Mouse (Mus musculus) granulocyte monocyte progenitor cell, adult 5-6 weeks (primary cell): ENCODE data around the gene Cdk4. TPM values are rescaled to one million over a fixed set of nuclear protein-coding genes. Genes with fewer than 3 reads are reported as not detected.
"Not testable (repeated sequence)": the region's sequence is repeated elsewhere in the genome, so short reads cannot be mapped to it uniquely, and the experiment has no call there.

Source experiments
- ATAC-seq: replicated peaks from 2 replicates; pipeline ENCODE4 v1.8.0; 2016; ENCODE audit warnings: mild to moderate bottlenecking, moderate TSS enrichment, inconsistent platforms; ENCODE audit not compliant: poor library complexity, severe bottlenecking
- total RNA-seq, 2 experiments: library from RNA; stranded (forward) in 1 of 2; stranded (reverse) in 1 of 2; fragments of 200-712, 200-1000 nt in 1 of 2; fragments of >200 nt in 1 of 2; fragmentation: Nextera tagmentation in 1 of 2; gene quantifications; 2 replicates each; pipeline ENCODE4 v1.2.3; 2014 to 2017

Gene Cdk4
- total RNA-seq, 2 experiments from 2014 or later = 568 to 802 TPM

DNA sequence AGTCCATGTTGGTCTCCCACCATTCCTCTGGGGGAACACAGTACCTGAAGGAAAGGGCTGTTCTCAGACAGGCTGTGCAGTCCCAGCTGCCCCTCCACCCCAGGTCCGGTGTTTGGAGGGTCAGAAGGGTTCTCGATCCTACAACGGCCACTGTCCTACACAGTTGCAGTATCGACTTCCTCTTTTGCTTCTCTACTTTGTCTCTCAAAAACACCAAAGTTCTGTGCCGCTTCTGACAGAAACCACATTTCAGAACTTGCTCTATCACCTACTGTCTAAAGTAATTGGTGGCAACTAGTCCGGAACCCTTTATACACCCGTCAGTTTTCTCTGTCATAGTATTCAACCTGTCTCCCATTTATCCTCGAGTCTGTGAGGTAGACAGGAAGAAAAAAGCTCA lies 7.9 kb upstream of the Cdk4 start:
- peak; percentile 33 for ATAC-seq

DNA sequence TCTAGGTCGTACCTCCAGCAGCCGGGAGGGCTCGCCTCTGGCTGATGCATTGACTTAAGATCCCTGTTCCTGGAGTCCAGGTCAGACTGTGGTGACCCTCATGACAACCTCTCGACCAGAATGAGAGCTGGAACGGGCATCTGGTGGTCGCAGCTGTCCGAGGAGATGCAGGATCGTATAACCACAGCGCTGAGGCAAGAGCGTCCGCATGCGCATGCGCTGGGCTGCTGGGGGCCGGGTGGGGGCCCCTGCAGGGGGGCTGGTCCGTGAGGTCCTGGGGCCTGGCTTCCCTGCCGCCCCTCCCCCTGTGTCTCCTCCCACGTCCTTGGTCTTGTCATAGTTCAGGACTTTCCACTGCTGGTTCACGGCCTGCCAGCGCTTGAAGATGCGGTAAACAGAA lies 6.8 kb upstream of the Cdk4 start:
- ATAC-seq = no peak

DNA sequence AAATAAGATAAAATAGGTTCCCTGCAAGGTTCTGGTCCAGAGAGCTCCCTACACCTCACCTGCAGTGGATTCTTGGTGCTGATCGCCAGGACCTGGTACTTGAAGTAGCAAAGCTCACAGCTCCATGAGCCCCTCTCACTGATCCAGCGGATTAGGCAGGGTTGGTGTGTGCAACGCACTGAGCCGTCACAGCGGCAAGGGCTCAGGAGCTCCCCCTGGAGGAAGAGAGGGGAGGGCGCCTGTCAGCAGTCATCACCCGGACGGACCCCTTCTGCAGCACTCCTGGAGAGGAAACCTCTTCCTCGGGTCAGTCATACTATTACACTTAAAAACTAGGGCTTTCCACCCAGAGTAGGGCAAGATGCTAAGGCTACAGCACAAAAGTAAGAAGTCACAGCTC lies 5.2 kb upstream of the Cdk4 start:
- peak; percentile 72 for ATAC-seq

DNA sequence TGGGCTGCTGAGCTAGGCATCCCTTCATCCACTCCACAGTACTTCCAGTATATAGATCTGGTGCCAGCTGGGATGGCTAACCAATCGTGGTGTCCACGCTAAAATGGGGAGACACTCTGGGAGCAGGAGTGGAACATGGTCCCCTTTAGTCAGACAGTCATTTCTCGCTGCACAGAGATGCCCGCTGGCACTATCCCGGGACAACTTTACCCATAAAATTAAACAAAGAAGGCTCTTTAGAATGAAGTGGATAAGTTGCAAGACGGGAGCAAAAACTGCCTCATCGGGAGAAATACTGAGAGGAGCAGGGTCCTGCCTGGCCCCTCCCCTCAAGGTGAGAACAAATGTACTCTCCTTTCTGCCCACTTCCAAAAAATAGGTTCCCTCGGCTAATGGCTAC lies 4.6 kb upstream of the Cdk4 start:
- no peak for ATAC-seq

DNA sequence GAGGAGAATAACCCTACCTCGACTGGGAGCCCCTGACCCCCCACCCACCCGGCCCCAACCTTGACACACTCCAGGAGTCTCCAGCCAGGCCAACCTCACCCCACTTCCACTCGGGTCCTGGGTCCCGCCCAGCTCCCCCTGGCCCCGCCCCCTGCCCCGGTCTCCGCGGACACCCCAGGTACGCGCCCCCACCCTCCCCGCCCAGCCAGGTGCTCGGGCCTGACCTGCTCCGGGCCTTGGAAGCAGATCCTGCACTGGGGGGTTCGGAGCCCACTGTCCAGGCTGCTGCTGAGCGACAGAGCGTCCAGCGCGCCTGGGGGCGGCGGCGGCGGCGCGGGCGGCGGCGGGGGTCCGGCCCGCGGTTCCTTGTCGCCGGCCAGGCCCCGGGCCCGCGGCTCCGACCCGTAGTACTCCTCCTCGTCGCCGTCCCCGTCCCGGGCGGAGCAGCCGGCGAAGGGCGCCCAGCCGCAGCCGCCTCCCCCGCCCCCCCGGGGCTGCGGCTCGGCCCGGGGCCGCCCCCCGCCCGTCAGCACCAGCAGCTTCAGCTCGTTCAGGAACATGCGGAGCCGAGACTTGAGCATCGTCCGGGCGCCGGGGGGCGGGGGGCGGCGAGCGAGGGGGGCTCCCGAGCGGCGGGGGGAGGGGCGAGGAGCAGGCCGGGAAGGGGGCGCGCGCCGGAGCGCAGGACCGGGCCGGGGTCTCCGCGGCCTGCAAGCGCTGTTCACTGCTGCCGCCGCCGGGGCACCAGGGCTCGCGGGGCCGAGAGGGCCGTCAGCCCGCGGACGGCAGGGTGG lies 4.0 kb upstream of the Cdk4 start:
- ATAC-seq = no peak

DNA sequence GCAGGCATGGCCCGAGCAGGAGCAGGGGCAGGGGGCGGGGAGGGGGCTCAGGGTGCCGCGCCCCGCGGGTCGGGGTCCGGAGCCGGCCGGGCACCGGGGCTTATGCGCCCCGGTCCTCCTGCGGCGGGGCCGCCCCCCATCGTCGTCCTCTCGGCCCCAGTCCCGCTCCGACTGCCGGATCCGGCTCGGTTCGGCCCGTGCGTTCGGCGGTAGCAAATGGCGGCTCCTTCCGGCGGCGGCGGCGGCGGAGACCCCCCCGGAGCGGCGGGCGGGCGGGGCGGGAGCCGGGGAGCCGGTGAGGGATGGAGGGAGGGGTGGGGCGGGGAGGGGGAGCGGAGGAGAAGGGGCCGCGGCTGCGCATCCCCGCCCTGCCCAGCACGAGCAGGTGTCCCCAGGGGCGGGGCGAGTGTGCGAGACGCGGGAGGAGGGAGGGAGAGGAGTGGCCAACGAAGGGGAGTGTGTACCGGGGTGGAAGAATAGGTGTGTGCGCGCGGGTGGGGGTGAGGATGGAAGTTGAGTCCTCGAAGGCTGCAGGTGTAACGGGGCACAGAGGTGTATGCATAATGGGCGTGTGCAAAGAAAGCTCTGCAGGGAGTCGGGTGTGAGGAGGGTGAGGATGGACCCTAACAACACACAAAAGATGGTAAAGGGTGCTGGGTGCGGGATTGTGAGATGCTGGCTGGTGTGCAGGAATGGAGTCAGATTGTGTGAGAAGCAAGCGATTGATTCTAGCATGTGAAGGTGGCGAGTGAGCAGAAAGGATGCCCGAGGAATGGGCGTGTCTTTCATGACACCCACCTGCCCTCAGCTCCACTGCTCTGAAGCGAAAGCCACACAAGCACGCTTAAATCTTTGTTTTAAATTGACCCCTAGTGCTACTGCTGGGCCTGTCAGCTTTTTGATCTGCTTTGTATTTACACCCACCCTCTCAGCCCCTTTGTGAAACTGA lies 3.1 kb upstream of the Cdk4 start, which contains the start of gene March9:
March9 (minus strand) TSS at position 217 of the 949 bp plus-strand sequence.
- ATAC-seq = no peak

DNA sequence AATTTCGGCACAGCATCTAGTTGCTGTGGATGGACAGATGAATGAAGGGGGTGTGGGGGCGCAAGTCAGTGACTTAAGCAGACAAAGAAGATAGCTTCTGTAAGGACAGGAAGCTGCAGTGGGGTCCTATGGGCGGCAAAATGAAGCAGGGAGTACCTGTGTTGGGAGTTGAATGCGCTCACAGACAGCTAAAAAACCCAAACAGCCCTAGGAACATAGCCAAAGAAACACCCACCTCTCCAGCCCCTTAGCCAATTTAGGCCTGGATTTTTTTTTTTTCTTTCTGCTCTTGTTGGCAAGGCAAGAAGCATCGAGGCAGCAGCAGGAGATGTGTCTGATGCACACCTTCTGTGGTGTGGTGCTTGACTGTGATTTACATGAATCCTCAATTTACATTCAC lies 2.2 kb upstream of the Cdk4 start:
- no peak for ATAC-seq

DNA sequence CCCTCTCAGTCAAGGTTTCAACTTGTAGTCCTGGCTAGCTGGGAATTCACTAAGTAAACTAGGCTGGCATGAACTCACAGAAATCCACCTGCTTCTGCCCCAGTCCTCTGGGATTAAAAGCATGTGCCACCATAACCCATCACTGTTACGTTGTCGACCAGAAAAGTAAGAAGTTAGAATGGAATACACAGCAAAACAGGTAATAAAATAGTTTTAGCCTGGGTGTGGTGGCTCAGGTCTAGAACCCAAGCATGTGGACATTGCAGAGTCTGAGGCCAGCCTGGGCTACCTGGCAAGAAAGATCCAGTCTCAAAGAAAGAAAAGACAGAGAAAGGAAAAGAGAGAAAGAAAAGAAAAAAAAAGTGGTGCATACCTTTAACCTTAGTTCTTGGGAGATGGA lies 1.8 kb upstream of the Cdk4 start:
- ATAC-seq = no peak

DNA sequence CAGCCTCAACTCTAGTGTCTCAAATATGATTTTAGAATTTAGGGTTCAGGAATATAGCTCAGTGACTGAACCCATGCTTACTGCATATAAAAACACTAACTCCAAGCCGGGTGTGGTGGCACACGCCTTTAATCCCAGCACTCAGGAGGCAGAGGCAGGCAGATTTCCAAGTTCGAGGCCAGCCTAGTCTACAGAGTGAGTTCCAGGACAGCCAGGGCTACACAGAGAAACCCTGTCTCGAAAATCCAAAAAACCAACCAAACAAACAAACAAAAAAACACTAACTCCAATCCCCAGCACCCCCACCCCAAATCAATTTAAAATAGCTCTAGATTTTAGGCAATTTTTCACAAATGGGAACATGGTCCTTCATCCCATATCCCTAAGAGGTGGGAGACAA lies 1.2 kb upstream of the Cdk4 start:
- not testable (repeated sequence) for ATAC-seq

DNA sequence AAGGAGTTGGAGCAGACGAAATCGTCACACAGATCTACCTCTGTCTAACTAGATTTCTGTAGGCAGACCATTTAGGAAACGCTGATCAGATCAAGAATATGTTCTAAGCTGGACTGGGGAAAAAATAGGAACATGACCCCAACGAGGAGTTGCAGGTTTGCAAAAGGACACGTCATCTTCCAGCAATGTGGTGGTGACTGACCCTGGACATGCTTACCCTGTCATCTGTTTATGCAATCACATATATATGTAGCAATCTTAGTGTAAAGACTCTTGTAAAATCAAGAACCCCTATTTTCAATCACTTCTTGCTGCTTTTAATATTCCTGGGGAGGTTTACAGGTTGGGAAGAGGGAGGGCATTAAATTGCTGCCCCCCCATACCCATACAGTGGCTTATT lies 831 bp upstream of the Cdk4 start:
- ATAC-seq = peak; percentile 57

DNA sequence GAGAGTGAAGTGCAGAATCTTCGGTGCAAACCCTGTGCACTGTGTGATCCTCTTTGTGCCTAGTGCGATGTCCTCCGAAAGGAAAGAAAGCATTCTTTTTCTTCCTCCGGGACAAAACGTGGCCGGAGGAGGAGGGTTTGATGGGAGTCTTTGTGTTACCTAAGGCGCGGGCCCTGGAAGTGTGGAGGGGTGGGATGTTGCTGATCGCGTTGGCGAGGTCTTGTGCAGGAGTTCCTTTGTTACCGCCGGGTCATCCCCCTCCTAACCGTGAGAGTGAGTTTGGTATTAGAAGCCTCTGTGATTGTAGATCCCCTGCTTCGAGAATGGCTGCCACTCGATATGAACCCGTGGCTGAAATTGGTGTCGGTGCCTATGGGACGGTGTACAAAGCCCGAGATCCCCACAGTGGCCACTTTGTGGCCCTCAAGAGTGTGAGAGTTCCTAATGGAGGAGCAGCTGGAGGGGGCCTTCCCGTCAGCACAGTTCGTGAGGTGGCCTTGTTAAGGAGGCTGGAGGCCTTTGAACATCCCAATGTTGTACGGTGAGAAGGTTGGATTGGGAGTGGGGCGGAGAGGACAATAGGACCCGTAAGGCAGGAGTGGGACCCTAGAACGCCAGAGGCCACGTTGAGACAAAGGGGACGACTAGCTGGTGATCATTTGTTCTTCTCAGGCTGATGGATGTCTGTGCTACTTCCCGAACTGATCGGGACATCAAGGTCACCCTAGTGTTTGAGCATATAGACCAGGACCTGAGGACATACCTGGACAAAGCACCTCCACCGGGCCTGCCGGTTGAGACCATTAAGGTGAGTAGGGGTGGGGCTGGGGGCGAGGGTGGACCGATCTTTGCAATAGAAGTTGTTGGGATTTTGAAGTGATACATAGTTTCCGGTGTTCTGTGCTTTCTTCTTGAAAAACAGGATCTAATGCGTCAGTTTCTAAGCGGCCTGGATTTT lies 858 bp downstream of the Cdk4 start:
- ATAC-seq = no peak

DNA sequence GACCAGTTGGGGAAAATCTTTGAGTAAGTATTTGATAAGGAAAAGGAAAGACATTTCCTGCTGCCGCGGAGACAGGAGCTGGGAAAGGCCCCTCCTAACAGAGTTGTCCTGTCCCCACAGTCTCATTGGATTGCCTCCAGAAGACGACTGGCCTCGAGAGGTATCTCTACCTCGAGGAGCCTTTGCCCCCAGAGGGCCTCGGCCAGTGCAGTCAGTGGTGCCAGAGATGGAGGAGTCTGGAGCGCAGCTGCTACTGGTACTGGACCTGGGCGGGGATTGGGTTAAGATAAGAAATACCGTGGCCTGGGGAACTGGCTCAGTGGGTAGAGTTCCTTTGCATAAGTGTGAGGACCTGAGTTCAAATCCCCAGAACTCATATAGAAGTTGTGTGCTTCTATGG lies 2.6 kb downstream of the Cdk4 start:
- no peak for ATAC-seq

DNA sequence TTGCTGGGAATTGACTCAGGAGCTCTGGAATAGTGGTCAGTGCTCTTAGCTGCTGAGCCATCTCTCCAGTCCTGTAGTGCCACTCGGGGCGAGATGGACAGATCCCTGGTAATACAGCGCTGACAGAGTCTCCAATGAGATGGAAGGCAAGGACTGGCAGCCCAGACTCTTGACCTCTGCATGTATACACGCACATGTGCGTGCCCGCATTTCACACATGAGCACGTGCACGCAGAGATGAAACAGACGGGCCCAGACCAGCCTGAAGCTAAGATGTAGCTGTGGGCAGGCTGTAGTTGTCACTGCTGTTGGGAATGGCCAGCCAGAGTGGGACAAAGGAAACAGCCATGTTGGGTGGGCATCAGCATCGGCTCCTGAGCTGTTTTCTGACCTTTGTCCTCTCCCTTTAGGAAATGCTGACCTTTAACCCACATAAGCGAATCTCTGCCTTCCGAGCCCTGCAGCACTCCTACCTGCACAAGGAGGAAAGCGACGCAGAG lies 3.2 kb downstream of the Cdk4 start:
- no peak for ATAC-seq

DNA sequence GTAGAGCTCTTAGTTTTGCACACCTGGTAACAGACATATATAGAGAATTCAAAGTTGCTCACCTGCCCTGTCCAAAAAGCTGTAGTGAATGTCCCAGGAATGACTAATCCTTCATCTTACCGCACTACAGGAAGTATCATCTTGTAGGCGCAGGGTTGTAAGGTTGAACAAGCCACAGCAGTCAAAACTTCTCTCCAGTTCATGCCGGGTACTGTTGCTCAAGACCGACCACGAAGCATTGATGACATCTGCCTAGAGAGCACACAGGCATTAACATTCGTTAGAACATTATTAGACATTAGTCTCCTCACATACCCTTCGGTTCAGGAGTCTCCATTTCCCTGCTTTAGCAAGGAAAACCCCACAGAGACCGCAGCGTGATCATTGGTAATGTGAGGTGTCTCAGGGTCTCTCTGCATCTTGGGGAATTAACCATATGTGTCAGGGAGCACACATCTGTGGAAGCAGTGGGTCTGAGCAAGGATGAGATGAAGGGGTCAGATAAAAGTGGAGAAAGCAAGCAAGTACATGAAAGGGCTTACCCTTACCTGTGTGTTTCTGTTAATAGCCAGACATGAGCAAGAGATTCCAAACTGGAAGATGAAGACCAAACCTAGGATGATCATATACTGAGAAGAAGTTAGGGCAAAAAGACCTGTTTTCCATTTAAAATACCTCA lies 5.2 kb downstream of the Cdk4 start:
- peak; percentile 41 for ATAC-seq

DNA sequence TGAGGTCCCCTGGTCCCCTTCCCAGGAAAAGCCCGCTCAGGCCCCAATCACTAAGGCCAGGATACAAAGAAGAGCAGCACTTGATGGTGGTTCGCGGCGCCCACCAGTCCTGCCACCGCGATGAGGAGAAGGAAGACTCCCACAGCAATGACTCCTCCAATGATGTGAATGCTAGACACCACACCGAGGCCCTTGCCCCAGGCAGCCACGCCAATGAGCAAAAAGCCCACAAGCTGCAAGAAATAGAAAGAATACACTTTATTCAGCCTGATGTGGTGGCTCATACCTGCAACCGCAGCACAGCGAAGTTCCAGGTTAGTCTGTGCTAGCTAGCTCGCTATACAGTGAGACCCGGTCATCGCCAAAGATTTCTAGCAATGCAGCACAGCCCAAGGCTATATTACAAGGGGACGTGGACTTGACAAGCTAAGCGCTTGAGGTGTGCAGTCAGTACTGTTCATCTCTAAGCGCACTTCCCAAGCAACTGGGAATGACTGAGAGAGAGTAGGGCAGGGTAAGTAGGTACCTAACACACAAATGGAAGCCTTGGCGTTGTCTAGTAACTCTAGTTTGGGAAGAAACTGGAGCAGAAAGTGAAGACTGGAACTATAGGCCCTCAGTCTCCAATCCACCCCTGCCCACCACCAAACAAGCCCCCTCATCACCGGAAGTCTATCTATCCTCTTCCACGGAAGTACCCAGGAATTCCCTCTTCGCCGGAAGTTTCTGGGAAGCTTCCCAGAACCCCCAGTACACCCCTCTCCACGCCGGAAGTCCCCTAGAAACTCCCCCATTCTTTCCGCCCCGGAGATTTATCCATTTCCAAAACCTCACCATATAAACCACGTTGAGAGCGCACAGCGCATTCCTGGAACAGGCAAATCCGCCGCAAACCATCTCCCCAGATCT lies 6.2 kb downstream of the Cdk4 start:
- no peak for ATAC-seq

DNA sequence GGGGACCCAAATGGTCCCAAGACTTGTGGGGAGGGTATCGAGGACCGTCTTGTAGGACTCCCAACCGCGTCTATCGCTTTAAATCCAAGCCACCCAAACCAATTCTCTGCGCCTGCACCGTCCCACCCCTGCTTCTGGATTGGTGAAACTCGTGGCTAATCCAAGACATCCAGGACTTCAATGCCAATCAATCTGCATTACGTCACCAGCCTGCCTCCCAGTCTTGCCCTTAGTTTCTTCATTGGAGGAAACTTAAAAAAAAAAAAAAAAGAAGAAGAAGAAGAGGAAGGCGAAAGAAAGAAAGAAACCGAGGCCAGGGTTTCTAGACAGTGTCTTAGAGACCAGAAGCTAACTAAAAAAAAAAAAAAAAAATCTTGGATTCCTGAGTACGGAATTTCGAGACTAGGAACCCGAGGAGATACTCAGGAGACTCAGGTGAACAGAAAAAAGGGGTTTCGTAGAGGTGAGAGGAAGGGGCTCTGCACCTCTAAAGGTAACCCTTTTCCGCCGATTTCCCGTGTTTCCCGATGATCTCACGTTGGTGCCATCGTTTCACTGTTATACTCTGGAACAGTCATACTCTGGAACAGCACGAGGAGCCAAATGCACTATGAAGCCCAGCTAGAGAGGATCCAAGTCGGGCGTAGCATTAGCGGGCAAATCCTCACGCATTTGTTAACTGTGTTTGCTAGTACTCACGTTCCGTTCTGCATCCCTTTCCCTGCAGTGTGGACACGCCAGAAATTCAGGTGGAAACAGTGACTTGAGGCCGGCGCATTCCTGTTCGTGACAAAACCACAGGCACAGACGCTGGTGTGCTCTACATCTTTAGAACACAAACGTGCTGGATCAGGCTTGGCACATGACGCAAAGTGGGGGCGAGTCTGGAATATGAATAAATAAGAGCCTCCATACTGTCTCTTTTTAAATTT lies 7.1 kb downstream of the Cdk4 start, which contains the start of gene Tspan31:
Tspan31 (minus strand) TSS at position 75 of the 932 bp plus-strand sequence.
- ATAC-seq = peak; percentile 73

DNA sequence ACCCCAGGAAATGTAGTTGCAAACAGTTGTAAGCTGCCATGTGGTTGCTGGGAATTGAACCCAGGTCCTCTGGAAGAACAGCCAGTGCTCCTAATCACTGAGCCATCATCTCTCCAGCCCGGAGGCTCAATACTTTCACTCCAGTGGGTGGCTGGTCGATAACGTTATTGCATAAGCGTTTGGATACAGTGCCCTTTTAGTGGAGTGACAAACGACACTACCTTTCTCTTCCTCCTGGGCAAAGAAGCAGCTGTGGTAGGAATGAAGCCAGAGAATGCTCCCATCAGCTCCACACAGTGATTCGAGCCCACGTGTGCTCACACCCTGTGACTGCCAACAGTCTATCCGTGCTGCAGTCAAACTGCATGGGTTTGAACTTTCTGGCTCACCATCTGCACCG lies 7.9 kb downstream of the Cdk4 start:
- ATAC-seq = no peak
